Mouse (Mus musculus): ENCODE results near the gene Lamb2. TPM values are rescaled to one million over a fixed set of nuclear protein-coding genes. Genes with fewer than 3 reads are reported as not detected.

The Lamb2 gene
- polyA plus RNA-seq, 1 experiment from 2014 or later, result 62.6 TPM

DNA sequence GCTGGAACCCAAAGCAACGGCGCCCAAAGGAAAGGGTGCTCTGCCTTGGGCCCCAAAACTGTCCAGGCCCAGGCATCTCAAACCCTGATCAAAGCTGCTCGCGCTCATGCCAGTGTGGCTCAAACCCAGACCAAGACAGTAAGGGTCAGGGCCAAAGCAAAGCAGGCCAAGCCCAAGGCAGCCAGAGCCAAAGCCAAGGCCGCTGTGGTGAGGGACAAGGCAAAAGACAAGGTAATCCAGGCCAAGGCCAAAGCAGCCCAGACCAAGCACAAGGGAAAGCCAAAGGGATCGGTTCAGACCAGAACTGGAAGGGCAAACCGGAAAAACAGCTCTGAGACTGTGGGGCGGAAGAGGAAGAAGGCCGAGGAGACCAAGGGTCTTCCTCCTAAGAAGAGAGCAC is 15.8 kb upstream of the Lamb2 start:
- H3K36me3 ChIP-seq, result peaks cover 55% of the 10 kb centered on the region
- no peaks in the 10 kb centered on the region for H3K27me3 ChIP-seq
- no peak overlapping the region for H3K4me2 ChIP-seq (replicated peaks)

DNA sequence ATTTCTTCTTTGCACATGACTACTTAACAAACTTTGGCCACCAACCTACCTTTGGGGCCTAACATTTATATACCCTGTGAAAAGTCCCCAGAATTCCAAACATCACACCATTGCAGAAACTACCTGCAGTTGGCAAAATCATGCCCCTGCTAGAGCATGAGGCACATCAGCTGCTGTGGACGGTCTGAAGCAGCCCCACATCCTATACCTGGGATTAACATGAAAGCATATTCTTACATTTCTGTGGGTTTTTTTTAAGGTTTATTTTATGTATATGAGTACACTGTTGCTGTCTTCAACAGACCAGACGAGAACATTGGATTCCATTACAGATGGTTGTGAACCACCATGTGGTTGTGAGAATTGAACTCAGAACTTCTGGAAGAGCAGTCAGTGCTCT is 13.3 kb upstream of the Lamb2 start:
- H3K4me2 ChIP-seq (replicated peaks), result no peak overlapping the region
- ATAC-seq (ENCODE audit: low FRiP score, low read depth), result no peak
- H3K27me3 ChIP-seq, result no peaks in the 10 kb centered on the region
- H3K9me3 ChIP-seq, result 0 out of 2 replicates have a peak, but pooled peaks cover 5% of the 10 kb centered on the region
- no peak overlapping the region for H3K27ac ChIP-seq
- no peak overlapping the region for H3K9ac ChIP-seq
- WGBS, result 89% methylated on average over 2 of the region's 2 CpGs
- peaks cover 10% of the 10 kb centered on the region for H3K4me1 ChIP-seq
- no peak overlapping the region for H3K4me3 ChIP-seq
- peaks cover 55% of the 10 kb centered on the region for H3K36me3 ChIP-seq

More for the DNA sequence above, 15.8 kb upstream of the Lamb2 start:
- H3K9ac ChIP-seq, result no peak overlapping the region
- no peak for ATAC-seq (ENCODE audit: low FRiP score, low read depth)
- 0 out of 2 replicates have a peak, but pooled peaks cover 5% of the 10 kb centered on the region for H3K9me3 ChIP-seq
- no peak overlapping the region for H3K27ac ChIP-seq
- 96% methylated on average over 9 of the region's 9 CpGs for WGBS
- peaks cover 11% of the 10 kb centered on the region for H3K4me1 ChIP-seq
- H3K4me3 ChIP-seq, result no peak overlapping the region

DNA sequence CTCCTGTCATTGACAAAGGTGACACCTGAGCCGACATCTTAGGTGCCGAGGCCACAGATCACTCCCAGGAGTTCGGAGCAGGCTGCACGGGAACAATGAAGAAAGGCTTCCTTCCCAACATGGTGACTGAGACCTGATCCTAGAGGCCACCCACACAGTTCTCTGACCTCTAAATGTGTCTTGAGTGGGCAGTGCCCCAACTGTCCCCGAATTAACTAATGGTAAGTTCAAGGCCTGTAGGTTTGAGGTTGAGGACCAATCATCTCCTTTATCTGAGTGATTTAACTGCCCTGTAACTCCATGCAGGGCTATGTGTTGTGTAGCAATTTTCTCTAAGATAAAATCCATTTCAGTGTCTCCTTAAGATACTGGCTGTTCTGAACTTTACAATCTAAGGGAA is 10.1 kb upstream of the Lamb2 start:
- Histone ChIP-seq H3K9ac (no peak overlapping the region), H3K4me3 (no peak overlapping the region), H3K4me1 (no peaks in the 10 kb centered on the region), H3K9me3 (0 out of 2 replicates have a peak, but pooled peaks cover 5% of the 10 kb centered on the region), H3K27me3 (no peaks in the 10 kb centered on the region), H3K36me3 (peaks cover 35% of the 10 kb centered on the region), H3K4me2 (replicated peaks) (no peak overlapping the region), H3K27ac (no peak overlapping the region)
- 68% methylated on average over 5 of the region's 5 CpGs for WGBS
- ATAC-seq (ENCODE audit: low FRiP score, low read depth), result no peak

DNA sequence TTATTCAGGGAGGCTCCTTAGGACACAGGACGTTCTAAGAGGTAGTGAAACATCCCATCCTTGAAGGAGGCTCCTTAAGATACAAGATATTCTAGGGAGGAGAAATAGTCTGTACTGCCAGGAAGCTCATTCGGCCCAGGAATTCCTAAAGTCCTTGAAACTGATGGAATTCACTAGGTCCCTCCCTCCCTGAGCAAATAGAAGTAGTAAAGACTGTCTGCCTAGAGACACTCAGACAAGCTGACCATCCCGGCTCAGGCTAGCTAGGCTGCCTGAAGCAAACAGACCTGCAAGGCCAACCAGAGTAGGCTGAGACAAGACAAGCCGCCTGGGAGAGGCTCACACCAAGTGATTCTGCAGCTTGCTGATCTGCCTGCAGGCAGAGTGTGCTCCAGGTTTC is 9.7 kb upstream of the Lamb2 start:
- Histone ChIP-seq H3K4me2 (replicated peaks) (no peak overlapping the region), H3K27me3 (no peaks in the 10 kb centered on the region), H3K27ac (no peak overlapping the region), H3K9me3 (0 out of 2 replicates have a peak, but pooled peaks cover 5% of the 10 kb centered on the region), H3K4me3 (no peak overlapping the region), H3K9ac (no peak overlapping the region), H3K36me3 (peaks cover 31% of the 10 kb centered on the region), H3K4me1 (no peaks in the 10 kb centered on the region)
- ATAC-seq (ENCODE audit: low FRiP score, low read depth), result no peak
- WGBS, result 76% methylated on average over 4 of the region's 4 CpGs

DNA sequence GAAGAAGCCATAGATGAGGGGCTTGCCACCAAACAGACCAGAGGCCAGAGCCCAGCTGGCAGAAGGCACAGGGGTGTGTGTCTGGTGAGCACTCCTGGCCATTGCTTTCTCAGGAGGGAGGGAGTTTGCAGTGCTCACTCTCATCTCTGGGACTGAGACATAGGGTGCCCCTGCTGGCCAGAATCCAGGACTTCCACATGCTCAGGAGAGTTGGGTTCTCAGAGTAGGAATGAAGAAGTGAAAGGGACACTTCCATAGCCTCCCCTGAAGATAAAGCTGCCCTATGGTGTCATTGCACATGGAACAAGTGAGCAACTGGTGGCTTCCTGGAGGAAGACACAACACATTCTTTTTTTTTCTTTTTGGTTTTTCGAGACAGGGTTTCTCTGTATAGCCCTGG is 5.0 kb upstream of the Lamb2 start:
- Histone ChIP-seq H3K4me2 (replicated peaks) (no peak overlapping the region), H3K27me3 (no peaks in the 10 kb centered on the region), H3K27ac (no peak overlapping the region), H3K4me1 (peaks cover 7% of the 10 kb centered on the region), H3K9ac (no peak overlapping the region), H3K4me3 (no peak overlapping the region), H3K36me3 (no peaks in the 10 kb centered on the region), H3K9me3 (no peaks in the 10 kb centered on the region)
- no peak for ATAC-seq (ENCODE audit: low FRiP score, low read depth)
- WGBS, result 43% methylated on average over 1 of the region's 1 CpGs

DNA sequence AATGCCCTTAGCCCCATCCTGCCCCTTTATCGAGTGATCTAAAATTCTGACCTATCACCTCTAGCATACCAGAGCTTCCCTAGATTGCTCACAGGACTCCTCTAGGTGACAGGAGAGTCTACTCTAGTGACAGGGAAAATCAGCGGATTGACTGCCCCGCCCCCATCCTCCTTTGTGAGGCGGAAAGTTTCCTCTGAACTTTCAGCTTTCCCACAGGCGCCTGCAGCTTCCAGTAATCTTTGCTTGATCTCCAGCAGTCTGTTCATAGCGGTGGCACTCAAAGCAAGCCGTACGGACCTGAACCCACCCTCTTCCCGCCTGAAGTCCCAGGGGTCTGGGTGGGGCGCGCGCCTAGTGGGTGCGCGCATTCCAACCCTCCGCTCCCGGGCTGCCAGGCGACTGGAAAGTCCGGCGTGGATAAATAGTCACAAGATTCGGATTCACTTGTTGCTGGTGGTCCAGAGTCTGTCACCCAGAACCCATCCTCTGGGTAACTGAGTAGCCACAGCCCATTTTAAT is 839 bp upstream of the Lamb2 start:
- Histone ChIP-seq H3K27me3 (no peaks in the 10 kb centered on the region), H3K27ac (peak overlapping the region; percentile 81), H3K4me1 (peaks cover 24% of the 10 kb centered on the region), H3K9ac (peak overlapping the region; percentile 72), H3K9me3 (no peaks in the 10 kb centered on the region), H3K36me3 (peaks cover 28% of the 10 kb centered on the region), H3K4me2 (replicated peaks) (peak overlapping the region; percentile 98), H3K4me3 (peak overlapping the region; percentile 50)
- under 1% methylated on average over 20 of the region's 20 CpGs for WGBS
- peak; percentile 77; the same call in 1 of the 2 replicates for ATAC-seq (ENCODE audit: low FRiP score, low read depth)

DNA sequence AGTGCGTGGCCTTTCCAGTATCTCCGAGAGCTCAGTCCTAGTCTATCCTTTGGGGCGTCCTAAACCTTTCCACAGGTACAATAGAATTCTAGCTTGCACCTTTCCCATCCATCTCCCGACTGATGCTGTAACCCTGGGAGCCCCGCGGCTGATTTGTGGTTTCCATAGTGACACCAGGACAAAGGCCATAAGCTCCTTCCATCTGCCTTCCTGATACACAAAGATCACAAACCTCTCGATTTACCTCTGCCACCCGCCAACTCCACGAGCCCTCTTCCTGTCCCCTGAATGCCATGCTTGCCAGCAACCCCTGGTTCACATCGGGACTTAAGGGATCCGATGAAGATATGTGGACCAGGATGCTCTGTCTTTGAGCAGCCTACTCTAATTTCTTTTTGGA is 295 bp upstream of the Lamb2 start:
- Histone ChIP-seq H3K36me3 (peaks cover 33% of the 10 kb centered on the region), H3K27ac (peak overlapping the region; percentile 81), H3K4me3 (peak overlapping the region; percentile 73), H3K9ac (peak overlapping the region; percentile 72; the same call in 1 of the 2 replicates), H3K4me2 (replicated peaks) (peak overlapping the region; percentile 98), H3K4me1 (peaks cover 24% of the 10 kb centered on the region), H3K27me3 (no peaks in the 10 kb centered on the region), H3K9me3 (no peaks in the 10 kb centered on the region)
- peak; percentile 0; the same call in 1 of the 2 replicates for ATAC-seq (ENCODE audit: low FRiP score, low read depth)
- WGBS, result 42% methylated on average over 11 of the region's 11 CpGs

DNA sequence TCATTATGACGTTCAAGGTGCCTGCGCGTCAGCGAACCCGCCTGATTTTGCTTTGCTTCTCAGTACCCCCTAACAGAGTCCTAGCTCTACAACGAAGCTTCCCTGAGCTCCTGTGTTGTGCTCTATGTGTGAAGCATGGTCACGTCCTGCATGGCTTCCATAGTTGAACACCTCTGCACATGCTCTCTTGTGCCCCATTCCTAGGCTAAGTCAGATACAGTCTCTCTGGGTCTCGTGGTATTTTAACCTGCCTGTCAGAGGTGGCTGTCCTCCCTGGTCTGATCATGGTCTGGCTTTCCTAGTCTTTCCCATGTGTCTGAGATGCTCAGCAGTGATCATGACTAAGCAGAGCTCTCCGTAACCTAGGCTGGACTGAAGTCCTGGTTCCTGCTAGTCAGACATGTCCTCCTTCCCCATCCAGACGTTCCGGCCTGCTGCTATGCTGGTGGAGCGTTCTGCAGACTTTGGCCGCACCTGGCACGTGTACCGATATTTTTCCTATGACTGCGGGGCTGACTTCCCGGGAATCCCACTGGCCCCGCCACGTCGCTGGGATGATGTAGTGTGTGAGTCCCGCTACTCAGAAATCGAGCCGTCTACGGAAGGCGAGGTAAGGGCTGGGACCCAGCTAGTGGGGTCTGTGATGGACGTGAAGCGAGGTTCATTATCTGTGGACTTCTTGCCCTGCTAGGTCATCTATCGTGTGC is 1.4 kb downstream of the Lamb2 start:
- Histone ChIP-seq H3K4me2 (replicated peaks) (peak overlapping the region; percentile 98), H3K9me3 (no peaks in the 10 kb centered on the region), H3K9ac (peak overlapping the region; percentile 89), H3K4me3 (peak overlapping the region; percentile 73; the same call in 1 of the 2 replicates), H3K4me1 (peaks cover 24% of the 10 kb centered on the region), H3K36me3 (peaks cover 49% of the 10 kb centered on the region), H3K27ac (no peak overlapping the region), H3K27me3 (no peaks in the 10 kb centered on the region)
- 90% methylated on average over 28 of the region's 28 CpGs for WGBS
- ATAC-seq (ENCODE audit: low FRiP score, low read depth), result no peak

DNA sequence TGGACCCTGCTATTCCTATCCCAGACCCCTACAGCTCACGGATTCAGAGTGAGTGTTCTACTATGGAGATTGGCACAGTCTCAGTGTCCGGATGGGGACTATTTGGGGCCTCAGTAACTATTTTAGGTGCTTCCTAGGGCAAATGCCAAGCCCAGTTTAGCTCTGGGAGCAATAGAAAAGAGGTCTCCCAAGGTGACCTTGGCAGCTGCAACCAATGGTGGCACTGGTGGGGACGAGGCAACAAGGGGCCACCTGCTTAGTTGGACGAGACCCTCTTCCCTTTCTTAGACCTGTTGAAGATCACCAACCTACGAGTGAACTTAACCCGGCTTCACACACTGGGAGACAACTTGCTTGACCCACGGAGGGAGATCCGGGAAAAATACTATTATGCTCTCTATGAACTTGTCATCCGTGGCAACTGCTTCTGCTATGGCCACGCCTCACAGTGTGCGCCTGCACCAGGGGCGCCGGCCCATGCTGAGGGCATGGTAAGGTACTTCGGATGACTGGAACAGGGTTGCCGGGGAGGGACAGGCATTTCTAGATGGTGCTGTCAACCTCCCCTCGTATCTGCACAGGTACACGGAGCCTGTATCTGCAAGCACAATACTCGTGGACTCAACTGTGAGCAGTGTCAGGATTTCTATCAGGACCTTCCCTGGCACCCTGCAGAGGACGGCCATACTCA is 2.1 kb downstream of the Lamb2 start:
- H3K9ac ChIP-seq, result peak overlapping the region; percentile 89; the same call in 1 of the 2 replicates
- peaks cover 24% of the 10 kb centered on the region for H3K4me1 ChIP-seq
- H3K4me2 ChIP-seq (replicated peaks), result no peak overlapping the region
- 92% methylated on average over 19 of the region's 19 CpGs for WGBS
- no peak overlapping the region for H3K27ac ChIP-seq
- peaks cover 56% of the 10 kb centered on the region for H3K36me3 ChIP-seq
- H3K9me3 ChIP-seq, result no peaks in the 10 kb centered on the region
- H3K4me3 ChIP-seq, result no peak overlapping the region
- H3K27me3 ChIP-seq, result no peaks in the 10 kb centered on the region
- ATAC-seq (ENCODE audit: low FRiP score, low read depth), result no peak

DNA sequence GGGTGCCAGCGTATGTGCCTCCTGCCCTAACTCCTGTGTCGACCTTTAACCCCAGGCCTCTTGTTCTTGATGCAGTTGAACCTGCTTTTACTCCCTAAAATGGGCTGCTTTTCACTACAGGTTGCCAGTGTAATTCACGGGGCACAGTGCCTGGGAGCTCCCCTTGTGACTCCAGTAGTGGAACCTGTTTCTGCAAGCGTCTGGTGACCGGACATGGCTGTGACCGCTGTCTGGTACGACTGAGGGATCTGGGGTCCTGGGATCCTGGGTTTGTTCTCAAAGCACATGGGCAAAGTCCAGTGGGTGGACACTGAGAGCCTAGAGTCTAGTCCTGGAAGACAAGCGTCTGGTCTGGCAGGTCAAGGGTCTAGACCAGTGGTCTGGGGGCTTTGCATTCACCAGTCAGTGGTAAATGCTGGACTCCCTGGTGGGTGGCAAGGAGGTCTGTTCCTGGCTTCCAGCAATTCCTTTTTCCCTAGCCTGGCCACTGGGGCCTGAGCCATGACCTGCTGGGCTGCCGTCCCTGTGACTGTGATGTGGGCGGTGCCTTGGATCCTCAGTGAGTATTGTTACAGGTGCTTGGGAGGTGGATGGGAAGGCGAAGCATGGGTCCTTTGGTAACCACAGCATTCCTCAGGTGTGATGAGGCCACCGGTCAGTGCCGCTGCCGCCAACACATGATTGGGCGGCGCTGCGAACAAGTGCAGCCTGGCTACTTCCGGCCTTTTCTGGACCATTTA is 3.7 kb downstream of the Lamb2 start:
- H3K36me3 ChIP-seq, result peaks cover 71% of the 10 kb centered on the region
- H3K9me3 ChIP-seq, result no peaks in the 10 kb centered on the region
- no peak overlapping the region for H3K4me3 ChIP-seq
- H3K4me2 ChIP-seq (replicated peaks), result no peak overlapping the region
- H3K9ac ChIP-seq, result 0 out of 2 replicates have a peak overlapping the region, but pooled peaks have one; percentile 8
- peaks cover 24% of the 10 kb centered on the region for H3K4me1 ChIP-seq
- H3K27ac ChIP-seq, result no peak overlapping the region
- no peaks in the 10 kb centered on the region for H3K27me3 ChIP-seq
- 92% methylated on average over 18 of the region's 18 CpGs for WGBS
- ATAC-seq (ENCODE audit: low FRiP score, low read depth), result no peak

DNA sequence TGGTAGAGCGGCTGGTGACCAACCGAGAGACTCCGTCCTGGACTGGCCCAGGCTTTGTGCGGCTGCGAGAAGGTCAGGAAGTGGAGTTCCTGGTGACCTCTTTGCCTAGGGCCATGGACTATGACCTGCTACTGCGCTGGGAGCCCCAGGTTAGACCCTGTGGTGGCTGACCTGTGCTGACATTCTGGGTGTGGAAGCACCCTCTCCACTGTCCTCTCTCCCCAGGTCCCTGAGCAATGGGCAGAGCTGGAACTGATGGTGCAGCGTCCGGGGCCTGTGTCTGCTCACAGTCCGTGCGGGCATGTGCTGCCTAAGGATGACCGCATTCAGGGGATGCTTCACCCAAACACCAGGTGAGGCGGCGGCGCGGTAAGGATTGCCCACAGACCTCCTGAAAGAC is 4.5 kb downstream of the Lamb2 start:
- Histone ChIP-seq H3K4me1 (peaks cover 23% of the 10 kb centered on the region), H3K27me3 (no peaks in the 10 kb centered on the region), H3K4me2 (replicated peaks) (no peak overlapping the region), H3K9ac (no peak overlapping the region), H3K27ac (no peak overlapping the region), H3K36me3 (peaks cover 79% of the 10 kb centered on the region), H3K9me3 (no peaks in the 10 kb centered on the region), H3K4me3 (no peak overlapping the region)
- 94% methylated on average over 15 of the region's 15 CpGs for WGBS
- no peak for ATAC-seq (ENCODE audit: low FRiP score, low read depth)

Data from limb, embryonic 13.5 days (tissue).